Mouse (Mus musculus): ENCODE measurements around the gene Scd3. TPM values are rescaled to one million over a fixed set of nuclear protein-coding genes. Genes with fewer than 3 reads are reported as not detected.

Scd3 gene
- polyA plus RNA-seq, 1 experiment = 0.06 TPM

- H3K27me3 ChIP-seq (ENCODE audit: control insufficient read depth, insufficient read depth, insufficient read length) = peaks cover 12% of the 10 kb centered on the region
- H3K4me3 ChIP-seq (ENCODE audit: insufficient read depth, poor library complexity, severe bottlenecking) = no peak overlapping the region
Measured at GRCm38 (mm10) chr19:44176741-44177140, 26.3 kb upstream of the Scd3 start.

DNA sequence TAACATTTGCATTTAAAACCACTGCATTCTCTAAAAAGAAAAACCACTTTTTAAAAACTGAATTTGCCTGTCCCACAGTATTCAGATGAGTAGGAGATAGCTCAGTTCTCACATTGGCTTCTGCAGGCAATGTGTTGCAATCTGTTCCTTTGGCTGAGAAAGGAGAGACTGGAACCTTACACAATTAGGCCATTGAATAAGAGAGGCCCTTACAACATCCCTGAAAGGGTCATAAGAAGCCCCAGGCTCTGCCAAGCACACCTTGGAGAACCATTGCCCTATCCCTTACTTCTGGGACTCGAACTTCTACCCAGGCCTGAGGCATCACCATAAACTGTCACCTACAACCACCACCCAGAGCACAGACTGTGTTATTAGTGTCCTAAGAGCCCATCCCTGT, 22.6 kb upstream of the Scd3 start:
- Histone ChIP-seq H3K36me3 (ENCODE audit: control insufficient read depth, insufficient read depth) (no peaks in the 10 kb centered on the region), H3ac (ENCODE audit: control insufficient read depth, insufficient read length, low read depth) (no peak overlapping the region), H3K79me3 (ENCODE audit: low read depth) (no peaks in the 10 kb centered on the region), H3K79me2 (ENCODE audit: control insufficient read depth, insufficient read depth) (no peaks in the 10 kb centered on the region), H3K27me3 (ENCODE audit: control insufficient read depth, insufficient read depth, insufficient read length) (peaks cover 6% of the 10 kb centered on the region), H3K4me3 (ENCODE audit: insufficient read depth, poor library complexity, severe bottlenecking) (no peak overlapping the region)
- TF ChIP-seq USF1 (IDR thresholded peaks at IDR 0.05; ENCODE audit: low read depth) (no peak), FOSL1 (IDR thresholded peaks at IDR 0.05; ENCODE audit: insufficient read depth, low read length, poor library complexity, severe bottlenecking) (no peak), MYOG (IDR thresholded peaks at IDR 0.05; ENCODE audit: control insufficient read depth, extremely low read depth, insufficient read length) (no peak), CTCF (IDR thresholded peaks at IDR 0.05; ENCODE audit: control insufficient read depth, insufficient read depth, insufficient read length) (no peak), MAX (IDR thresholded peaks at IDR 0.05) (no peak), CEBPB (IDR thresholded peaks at IDR 0.05; ENCODE audit: low read depth) (no peak), MYOD1 (IDR thresholded peaks at IDR 0.05; ENCODE audit: control insufficient read depth, insufficient read length, low read depth) (no peak)

More at GRCm38 (mm10) chr19:44176741-44177140, 26.3 kb upstream of the Scd3 start:
- H3ac ChIP-seq (ENCODE audit: control insufficient read depth, insufficient read length, low read depth) = no peak overlapping the region
- no peak for TF ChIP-seq MYOG (IDR thresholded peaks at IDR 0.05; ENCODE audit: control insufficient read depth, extremely low read depth, insufficient read length)
- no peak for TF ChIP-seq USF1 (IDR thresholded peaks at IDR 0.05; ENCODE audit: low read depth)
- TF ChIP-seq FOSL1 (IDR thresholded peaks at IDR 0.05; ENCODE audit: insufficient read depth, low read length, poor library complexity, severe bottlenecking) = no peak
- no peak for TF ChIP-seq CEBPB (IDR thresholded peaks at IDR 0.05; ENCODE audit: low read depth)
- TF ChIP-seq MYOD1 (IDR thresholded peaks at IDR 0.05; ENCODE audit: control insufficient read depth, insufficient read length, low read depth) = no peak
- no peak for TF ChIP-seq CTCF (IDR thresholded peaks at IDR 0.05; ENCODE audit: control insufficient read depth, insufficient read depth, insufficient read length)
- TF ChIP-seq MAX (IDR thresholded peaks at IDR 0.05) = no peak
- no peaks in the 10 kb centered on the region for H3K36me3 ChIP-seq (ENCODE audit: control insufficient read depth, insufficient read depth)
- no peaks in the 10 kb centered on the region for H3K79me3 ChIP-seq (ENCODE audit: low read depth)
- H3K79me2 ChIP-seq (ENCODE audit: control insufficient read depth, insufficient read depth) = no peaks in the 10 kb centered on the region

GRCm38 (mm10) chr19:44183968-44184367, 19.1 kb upstream of the Scd3 start:
- TF ChIP-seq CEBPB (IDR thresholded peaks at IDR 0.05; ENCODE audit: low read depth) = no peak
- no peak for TF ChIP-seq CTCF (IDR thresholded peaks at IDR 0.05; ENCODE audit: control insufficient read depth, insufficient read depth, insufficient read length)
- no peak for TF ChIP-seq USF1 (IDR thresholded peaks at IDR 0.05; ENCODE audit: low read depth)
- TF ChIP-seq MYOG (IDR thresholded peaks at IDR 0.05; ENCODE audit: control insufficient read depth, extremely low read depth, insufficient read length) = no peak
- no peak for TF ChIP-seq FOSL1 (IDR thresholded peaks at IDR 0.05; ENCODE audit: insufficient read depth, low read length, poor library complexity, severe bottlenecking)
- no peak for TF ChIP-seq MYOD1 (IDR thresholded peaks at IDR 0.05; ENCODE audit: control insufficient read depth, insufficient read length, low read depth)
- no peak for TF ChIP-seq MAX (IDR thresholded peaks at IDR 0.05)
- Histone ChIP-seq H3K36me3 (ENCODE audit: control insufficient read depth, insufficient read depth) (no peaks in the 10 kb centered on the region), H3ac (ENCODE audit: control insufficient read depth, insufficient read length, low read depth) (no peak overlapping the region), H3K4me3 (ENCODE audit: insufficient read depth, poor library complexity, severe bottlenecking) (no peak overlapping the region), H3K79me3 (ENCODE audit: low read depth) (no peaks in the 10 kb centered on the region), H3K79me2 (ENCODE audit: control insufficient read depth, insufficient read depth) (no peaks in the 10 kb centered on the region), H3K27me3 (ENCODE audit: control insufficient read depth, insufficient read depth, insufficient read length) (peaks cover 6% of the 10 kb centered on the region)

DNA sequence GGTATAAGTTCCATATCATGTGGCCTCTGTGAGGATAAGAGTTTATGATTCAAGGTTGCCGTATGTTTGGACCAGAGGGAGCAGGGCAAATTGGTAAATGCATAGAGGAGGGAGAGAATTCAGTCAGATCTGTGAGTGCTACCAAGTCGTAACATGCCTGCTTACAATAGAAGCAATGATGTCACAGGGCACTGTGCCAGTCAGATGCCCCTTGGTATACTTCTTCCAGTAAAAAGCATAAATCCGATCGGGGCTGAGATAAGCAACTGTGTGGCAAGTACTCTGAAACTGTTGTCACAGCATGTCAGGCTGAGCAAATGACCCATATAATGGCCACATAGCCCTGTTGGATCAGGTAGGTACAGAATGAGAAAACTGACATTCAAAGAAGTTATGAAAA, 14.0 kb upstream of the Scd3 start:
- H3K79me3 ChIP-seq (ENCODE audit: low read depth) = no peaks in the 10 kb centered on the region
- no peak overlapping the region for H3ac ChIP-seq (ENCODE audit: control insufficient read depth, insufficient read length, low read depth)
- H3K4me3 ChIP-seq (ENCODE audit: insufficient read depth, poor library complexity, severe bottlenecking) = no peak overlapping the region
- H3K27me3 ChIP-seq (ENCODE audit: control insufficient read depth, insufficient read depth, insufficient read length) = peaks cover 36% of the 10 kb centered on the region
- no peak for TF ChIP-seq MYOG (IDR thresholded peaks at IDR 0.05; ENCODE audit: control insufficient read depth, extremely low read depth, insufficient read length)
- TF ChIP-seq CTCF (IDR thresholded peaks at IDR 0.05; ENCODE audit: control insufficient read depth, insufficient read depth, insufficient read length) = no peak
- no peak for TF ChIP-seq USF1 (IDR thresholded peaks at IDR 0.05; ENCODE audit: low read depth)
- TF ChIP-seq MAX (IDR thresholded peaks at IDR 0.05) = no peak
- TF ChIP-seq MYOD1 (IDR thresholded peaks at IDR 0.05; ENCODE audit: control insufficient read depth, insufficient read length, low read depth) = no peak
- no peak for TF ChIP-seq FOSL1 (IDR thresholded peaks at IDR 0.05; ENCODE audit: insufficient read depth, low read length, poor library complexity, severe bottlenecking)
- TF ChIP-seq CEBPB (IDR thresholded peaks at IDR 0.05; ENCODE audit: low read depth) = no peak
- no peaks in the 10 kb centered on the region for H3K36me3 ChIP-seq (ENCODE audit: control insufficient read depth, insufficient read depth)
- no peaks in the 10 kb centered on the region for H3K79me2 ChIP-seq (ENCODE audit: control insufficient read depth, insufficient read depth)

DNA sequence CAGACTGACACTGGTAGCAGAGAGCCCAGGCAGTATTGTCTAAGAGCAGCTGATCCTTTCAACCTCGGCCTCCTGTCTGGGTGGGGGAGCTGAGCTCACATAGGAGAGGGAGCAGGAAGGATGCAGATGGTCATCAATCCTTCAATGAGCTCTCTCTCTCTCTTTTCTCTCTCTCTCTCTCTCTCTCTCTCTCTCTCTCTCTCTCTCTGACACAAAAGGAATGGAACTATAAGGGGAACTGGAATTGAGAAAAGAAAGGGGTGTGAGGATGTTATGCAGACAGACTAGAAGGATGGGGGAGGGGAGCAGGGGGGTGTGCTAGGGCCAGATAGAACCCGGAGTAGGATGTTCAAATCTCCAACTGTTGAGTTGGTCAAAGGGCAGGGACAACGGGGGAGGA, 10.7 kb upstream of the Scd3 start, which contains the start of gene Pkd2l1:
TSS of gene Pkd2l1 (minus strand) at position 101 of the 400 bp plus-strand sequence.
- no peak within 1 kb of the TSS for H3K4me3 ChIP-seq (ENCODE audit: insufficient read depth, poor library complexity, severe bottlenecking)
- peaks cover 36% of the 10 kb centered on the region for H3K27me3 ChIP-seq (ENCODE audit: control insufficient read depth, insufficient read depth, insufficient read length)
- H3ac ChIP-seq (ENCODE audit: control insufficient read depth, insufficient read length, low read depth) = no peak within 1 kb of the TSS
- H3K36me3 ChIP-seq (ENCODE audit: control insufficient read depth, insufficient read depth) = no peaks in the 10 kb centered on the region
- no peak for TF ChIP-seq CTCF (IDR thresholded peaks at IDR 0.05; ENCODE audit: control insufficient read depth, insufficient read depth, insufficient read length)
- TF ChIP-seq MYOG (IDR thresholded peaks at IDR 0.05; ENCODE audit: control insufficient read depth, extremely low read depth, insufficient read length) = no peak
- TF ChIP-seq CEBPB (IDR thresholded peaks at IDR 0.05; ENCODE audit: low read depth) = no peak
- TF ChIP-seq MYOD1 (IDR thresholded peaks at IDR 0.05; ENCODE audit: control insufficient read depth, insufficient read length, low read depth) = no peak
- TF ChIP-seq MAX (IDR thresholded peaks at IDR 0.05) = no peak
- no peak for TF ChIP-seq USF1 (IDR thresholded peaks at IDR 0.05; ENCODE audit: low read depth)
- no peak for TF ChIP-seq FOSL1 (IDR thresholded peaks at IDR 0.05; ENCODE audit: insufficient read depth, low read length, poor library complexity, severe bottlenecking)
- no peaks in the 10 kb centered on the region for H3K79me3 ChIP-seq (ENCODE audit: low read depth)
- no peaks in the 10 kb centered on the region for H3K79me2 ChIP-seq (ENCODE audit: control insufficient read depth, insufficient read depth)

Data from C2C12 (cell line).